Mouse (Mus musculus): Measurements from ENCODE around the gene Per2.

- TF ChIP-seq TAL1 (IDR thresholded peaks at IDR 0.05; ENCODE audit: low read length) (no peak), GATA1 (IDR thresholded peaks at IDR 0.05; ENCODE audit: low read length) (no peak)
Measured at GRCm38 (mm10) chr1:91428614-91429013, 30.5 kb downstream of the Per2 start.
